Mouse (Mus musculus): ENCODE measurements around the gene H2-T24.
"Not testable (repeated sequence)": the region's sequence is repeated elsewhere in the genome, so short reads cannot be mapped to it uniquely, and the experiment has no call there.

H2-T24 gene

DNA sequence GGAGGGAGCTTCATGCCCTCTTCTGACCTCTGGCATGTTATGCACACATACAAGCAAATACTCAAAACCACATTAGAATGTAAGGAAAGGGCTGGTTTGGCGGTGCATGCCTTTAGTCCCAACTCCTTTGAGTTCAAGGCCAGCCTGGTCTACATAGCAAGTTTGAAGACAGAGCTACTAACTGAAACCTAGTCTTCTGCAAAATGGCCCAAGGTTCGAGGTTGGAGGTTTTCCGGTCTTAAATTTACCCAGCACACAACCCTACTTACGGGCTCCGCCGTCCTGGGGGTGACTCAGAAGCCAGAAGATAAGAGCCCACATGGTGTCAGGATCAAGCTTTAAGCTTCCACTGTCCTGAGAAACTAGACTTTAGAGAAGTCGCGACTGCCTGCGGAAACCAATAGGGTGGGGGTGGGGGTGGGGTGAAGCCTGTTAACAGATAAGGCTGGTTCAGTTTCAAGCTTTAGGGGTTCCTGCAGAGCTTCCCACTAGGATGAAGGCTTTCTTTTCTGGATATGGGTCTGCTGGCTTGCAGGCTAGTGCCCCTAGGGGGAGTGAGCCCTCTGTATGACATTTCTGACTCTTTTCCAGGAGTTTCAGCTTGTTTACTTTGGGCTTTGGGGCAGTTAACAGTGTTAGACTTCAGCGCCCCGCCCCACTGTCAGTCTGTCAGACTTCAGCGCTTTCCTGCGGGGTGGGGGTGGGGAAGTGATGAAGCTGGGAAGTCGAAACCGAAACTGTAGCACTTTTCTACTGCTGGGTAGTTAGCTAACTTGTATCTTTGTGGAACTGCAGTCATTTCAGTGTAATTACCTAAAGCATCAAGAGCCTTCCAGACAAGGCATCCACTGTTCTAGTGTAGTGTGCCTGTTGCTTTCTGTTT is at the start of gene H2-T24:
H2-T24 (minus strand) TSS at position 370 of the 883 bp plus-strand sequence.
- DNase-seq (ENCODE audit: inconsistent age in 2 of 2, low spot score in 1 of 2), result peak; percentile 79 to 93

DNA sequence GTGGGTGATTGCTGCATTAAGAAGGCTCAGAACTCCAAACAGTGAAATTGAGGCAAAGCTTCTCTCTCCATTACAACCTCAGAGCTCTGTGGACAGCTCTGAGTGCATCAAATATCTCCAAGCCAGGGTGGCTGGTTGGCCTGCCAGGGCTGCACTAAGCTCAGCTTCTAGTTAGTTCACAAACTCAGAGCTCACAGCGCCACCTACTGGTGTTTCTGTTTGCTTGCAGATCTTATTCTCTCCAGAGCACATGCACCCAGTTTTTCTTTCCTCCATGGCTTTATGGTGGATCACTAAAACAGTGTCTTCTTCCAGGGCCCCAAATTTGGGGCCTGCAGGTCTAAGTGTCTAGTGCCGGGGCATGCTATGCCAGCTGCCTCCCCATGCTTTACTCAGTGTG is 40.5 kb upstream of the H2-T24 start:
- peak; percentile 88 to 96 for DNase-seq (ENCODE audit: inconsistent age in 2 of 2, low spot score in 1 of 2)

DNA sequence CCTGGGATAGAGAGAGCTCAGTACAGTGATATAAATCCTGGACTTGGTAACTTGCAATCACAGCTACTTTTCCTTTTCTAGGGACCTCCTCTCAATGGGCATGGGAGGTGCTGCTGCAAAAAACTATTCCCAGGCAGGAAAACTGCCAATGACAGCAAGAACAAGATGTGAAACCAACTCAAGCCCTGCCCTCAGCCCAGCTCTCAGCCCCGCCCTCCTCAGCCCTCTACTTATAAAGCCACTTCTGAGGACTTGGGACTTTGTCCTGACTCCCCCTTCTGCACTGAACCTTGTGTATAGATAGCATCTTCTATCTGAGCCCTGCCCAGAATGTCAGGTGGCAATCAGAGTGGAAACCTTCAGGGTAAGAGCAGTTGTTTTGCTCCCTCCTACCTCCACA is 38.0 kb upstream of the H2-T24 start, which contains the start of gene Gm11127:
Gm11127 (minus strand) TSS at position 10 of the 400 bp plus-strand sequence.
- DNase-seq (ENCODE audit: inconsistent age in 2 of 2, low spot score in 1 of 2), result not testable (repeated sequence)

DNA sequence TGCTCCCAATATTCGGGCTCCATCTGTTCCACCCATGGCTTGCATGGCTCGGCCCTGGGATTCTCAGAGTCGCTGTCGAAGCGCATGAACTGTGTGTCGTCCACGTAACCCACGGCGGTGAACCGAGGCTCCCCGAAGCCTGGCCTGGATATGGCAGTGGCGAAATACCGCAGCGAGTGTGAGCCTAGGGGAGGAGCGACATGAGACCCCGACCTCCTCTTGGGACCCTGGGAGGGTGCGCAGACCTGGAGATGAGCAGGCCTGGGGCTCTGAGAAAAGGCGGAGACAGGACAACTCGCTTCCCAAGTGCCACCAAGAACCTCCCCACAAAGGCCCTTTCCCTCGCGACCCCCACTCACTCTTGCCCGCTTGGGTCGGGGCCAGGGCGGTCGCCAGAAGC is 37.6 kb upstream of the H2-T24 start:
- peak in 1 of 2 experiments; percentile 1 for DNase-seq (ENCODE audit: inconsistent age in 2 of 2, low spot score in 1 of 2)

DNA sequence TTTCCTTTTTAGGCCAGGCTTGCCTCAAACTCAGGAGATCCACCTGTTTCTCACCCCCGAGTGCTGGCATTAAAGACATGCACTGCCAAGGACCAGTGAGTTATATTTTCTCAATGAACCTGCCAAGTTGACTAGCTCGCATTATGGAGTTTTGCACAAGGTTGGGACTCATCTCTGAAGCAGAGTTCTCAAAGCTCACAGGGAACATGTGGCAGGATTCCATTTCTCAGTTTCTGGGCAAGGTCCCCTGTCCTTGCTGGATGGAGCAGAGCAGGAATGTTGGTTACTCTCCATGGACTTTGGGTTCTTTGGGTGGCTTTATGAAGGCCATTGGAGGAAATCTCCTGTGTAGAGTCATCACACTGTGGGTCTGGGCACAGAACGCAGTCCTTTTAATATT is 22.9 kb upstream of the H2-T24 start:
- no peak for DNase-seq (ENCODE audit: inconsistent age in 2 of 2, low spot score in 1 of 2)

DNA sequence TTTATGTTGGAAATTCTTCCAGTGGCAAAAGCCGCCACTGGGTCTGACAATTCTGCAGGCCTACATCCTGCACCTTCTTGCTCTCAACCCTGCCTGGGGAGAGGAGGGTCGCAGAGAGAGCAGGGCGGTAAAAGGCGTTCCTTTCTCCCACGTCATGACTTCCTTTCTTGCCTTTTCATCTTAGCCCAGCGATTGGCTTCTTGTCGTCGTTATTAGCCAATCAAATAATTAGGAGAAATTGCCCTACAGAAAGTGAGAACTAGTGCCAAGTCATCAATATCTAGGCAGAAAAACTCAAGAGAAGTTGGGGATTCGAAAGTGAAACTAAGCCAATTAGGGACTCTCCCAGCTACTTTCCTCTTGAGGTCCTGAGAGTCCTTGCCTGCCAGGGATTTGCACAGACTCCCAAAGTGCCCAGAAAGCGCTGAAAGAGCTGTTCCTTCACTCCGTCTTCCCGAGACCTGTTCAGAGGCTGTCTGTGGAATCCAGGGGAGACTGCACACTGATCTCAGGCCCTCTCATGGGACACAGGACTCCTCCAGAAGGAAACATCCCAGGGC is 22.3 kb upstream of the H2-T24 start, which contains the start of the genes H2-T22 and Gm6034:
H2-T22 (minus strand) TSS at position 138 of the 560 bp plus-strand sequence.
Gm6034 (plus strand) TSS at position 352 of the 560 bp plus-strand sequence.
- DNase-seq (ENCODE audit: inconsistent age in 2 of 2, low spot score in 1 of 2), result peak; percentile 85 to 95

DNA sequence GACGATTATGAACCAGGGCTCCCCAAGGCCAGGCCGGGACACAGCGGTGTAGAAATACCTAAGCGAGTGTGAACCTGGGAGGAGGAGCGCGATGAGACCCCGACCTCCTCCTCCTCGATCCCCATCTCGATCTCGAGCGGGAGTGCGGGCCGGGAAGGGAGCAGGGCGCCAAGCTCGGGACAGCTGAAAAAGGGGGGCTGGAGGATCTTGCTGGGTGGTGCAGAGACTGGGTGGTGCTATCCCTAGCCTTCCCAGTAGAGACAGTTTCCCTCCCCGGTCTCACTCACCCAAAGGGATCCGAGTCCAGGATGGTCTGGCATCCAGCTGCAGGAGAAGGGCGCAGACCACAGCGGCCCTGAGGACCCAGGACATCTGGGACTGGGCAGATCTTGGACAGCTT is 21.7 kb upstream of the H2-T24 start:
- DNase-seq (ENCODE audit: inconsistent age in 2 of 2, low spot score in 1 of 2), result peak; percentile 48 to 78

DNA sequence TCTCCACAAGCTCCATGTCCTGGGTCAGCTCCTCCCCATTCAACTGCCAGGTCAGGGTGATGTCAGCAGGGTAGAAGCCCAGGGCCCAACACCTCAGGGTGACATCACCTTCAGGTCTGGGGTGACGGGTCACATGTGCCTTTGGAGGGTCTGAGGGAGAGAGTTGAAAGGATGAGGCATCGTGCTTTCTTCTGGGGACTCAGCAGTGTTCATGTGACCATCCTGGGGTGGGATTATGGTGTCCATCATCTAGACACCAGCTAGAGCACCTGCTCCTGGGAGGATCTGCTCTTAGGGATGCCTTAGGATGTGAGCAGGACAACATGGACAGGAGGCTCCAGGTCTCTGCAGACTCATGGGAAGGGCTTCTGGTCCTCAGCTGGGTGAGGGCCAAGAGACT is 20.2 kb upstream of the H2-T24 start:
- DNase-seq (ENCODE audit: inconsistent age in 2 of 2, low spot score in 1 of 2), result not testable (repeated sequence)

DNA sequence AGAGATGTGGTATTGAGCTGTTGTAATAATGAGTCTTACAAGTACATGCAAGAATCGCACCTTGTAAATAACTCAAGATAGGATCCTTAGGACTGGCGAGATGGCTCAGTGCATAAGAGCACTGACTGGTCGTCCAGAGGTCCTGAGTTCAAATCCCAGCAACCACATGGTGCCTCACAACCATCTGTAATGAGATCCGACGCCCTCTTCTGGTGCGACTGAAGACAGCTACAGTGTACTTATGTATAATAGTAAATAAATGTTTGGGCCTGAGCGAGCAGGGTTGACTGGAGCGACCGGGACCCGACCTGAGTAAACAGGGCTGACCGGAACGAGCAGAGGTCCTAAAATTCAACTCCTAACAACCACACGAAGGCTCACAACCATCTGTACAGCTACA is 15.8 kb upstream of the H2-T24 start:
- not testable (repeated sequence) for DNase-seq (ENCODE audit: inconsistent age in 2 of 2, low spot score in 1 of 2)

DNA sequence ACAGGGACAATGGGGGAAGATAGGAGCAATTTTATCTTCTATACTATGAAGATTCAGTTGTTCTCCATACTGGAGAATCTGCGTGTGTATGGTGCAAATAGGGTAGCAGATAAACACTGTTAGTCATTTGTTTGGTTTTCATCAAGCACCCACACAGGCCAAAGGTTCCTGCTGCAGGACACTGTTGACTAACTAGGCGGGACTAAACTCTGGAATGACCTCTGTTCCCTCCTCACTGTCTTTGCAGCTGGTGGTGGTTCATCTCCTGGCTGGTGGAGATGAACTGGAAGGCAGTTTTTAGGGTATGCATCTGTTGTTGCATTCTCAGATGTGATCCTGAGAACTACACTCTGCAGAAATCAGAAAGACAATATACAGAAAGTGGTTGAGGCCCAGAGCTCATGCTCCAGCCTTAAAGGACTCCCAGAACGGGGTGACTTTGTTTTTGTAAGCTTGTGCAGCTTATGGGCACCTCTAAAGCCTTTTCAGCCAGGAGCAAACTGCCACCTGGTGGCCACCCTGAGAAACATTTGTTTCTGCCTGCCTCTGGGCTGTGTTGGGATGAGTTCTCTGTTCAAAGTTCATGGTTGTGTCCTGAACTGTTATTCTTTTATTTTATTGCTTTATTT is 14.8 kb upstream of the H2-T24 start:
- DNase-seq (ENCODE audit: inconsistent age in 2 of 2, low spot score in 1 of 2), result peak; percentile 71 to 86

DNA sequence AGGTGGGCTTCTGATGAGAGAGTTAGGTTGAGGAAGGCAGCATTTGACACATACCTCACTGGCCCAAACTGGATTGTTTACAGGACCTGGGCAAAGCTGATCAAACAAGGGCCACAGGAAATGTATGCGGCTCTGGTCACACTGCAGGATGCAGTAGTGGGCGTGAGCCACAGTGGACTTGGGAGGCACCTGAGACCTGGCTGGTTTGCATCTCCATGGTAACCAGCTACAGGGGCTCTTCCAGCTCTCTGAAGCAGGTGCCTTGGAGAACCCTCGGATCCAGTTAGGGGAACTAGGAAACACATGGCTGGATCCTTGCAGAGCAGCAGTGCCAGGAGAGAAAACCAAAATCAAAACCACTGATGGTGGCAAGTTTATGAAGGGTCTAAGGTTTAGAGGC is 14.2 kb upstream of the H2-T24 start:
- not testable (repeated sequence) for DNase-seq (ENCODE audit: inconsistent age in 2 of 2, low spot score in 1 of 2)

DNA sequence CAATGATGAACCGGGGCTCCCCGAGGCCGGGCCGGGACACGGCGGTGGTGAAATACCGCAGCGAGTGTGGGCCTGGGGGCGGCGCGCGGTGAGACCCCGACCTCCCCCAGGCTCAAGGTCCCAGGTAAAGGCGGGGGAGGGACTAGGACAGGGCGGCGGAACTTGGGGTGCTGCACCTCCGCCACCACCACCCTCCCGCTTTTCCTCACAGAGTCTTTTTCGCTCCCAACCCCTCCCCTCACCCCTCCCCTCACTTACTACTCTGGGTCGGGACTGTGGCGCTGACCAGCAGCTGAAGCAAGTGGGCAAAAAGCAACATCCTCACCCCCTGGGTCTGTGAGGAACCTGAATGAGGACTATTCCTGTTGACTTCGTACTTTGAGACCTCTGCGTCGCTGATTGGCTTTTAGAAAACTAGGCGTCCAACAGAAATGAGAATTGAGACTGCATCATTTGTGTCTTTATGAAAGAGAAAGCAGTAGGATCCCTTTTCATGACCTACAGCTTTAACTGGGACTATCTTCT is 12.1 kb upstream of the H2-T24 start, which contains the start of gene H2-T23:
H2-T23 (minus strand) TSS at position 505 of the 525 bp plus-strand sequence.
- peak; percentile 71 to 92 for DNase-seq (ENCODE audit: inconsistent age in 2 of 2, low spot score in 1 of 2)

DNA sequence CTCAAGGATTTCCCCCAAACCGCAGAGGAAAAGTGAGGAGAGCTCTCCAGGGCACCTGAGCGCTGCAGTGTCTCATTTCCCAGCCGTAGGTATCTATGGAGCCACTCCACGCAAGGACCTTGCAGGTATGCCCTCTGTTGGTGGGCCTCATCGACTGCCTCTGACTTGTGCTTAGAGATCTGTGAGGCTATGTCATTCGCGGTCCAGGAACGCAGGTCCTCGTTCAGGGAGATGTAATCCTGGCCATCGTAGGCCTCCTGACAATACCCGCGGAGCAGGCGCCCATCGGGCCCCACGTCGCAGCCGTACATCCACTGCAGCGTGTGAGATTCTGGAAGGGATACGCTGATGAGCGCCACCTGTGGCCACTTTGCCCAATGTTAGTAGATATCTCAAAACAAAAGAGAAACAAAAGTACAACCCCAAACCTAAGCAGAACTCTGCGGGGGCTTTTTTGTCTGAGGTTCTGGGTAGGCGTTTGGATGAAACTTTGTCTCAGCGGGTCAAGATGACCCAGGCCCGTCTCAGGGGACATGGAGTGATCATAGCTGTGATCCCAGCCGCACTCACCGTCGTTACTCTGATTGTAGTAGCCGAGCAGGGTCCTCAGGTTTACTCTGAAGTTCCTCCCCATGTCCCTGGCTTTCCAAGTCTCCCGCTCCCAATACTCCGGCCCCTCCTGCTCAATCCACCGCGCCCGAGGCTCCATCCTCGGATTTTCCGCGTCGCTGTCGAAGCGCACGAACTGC is 11.4 kb upstream of the H2-T24 start:
- peak; percentile 66 to 91 for DNase-seq (ENCODE audit: inconsistent age in 2 of 2, low spot score in 1 of 2)

DNA sequence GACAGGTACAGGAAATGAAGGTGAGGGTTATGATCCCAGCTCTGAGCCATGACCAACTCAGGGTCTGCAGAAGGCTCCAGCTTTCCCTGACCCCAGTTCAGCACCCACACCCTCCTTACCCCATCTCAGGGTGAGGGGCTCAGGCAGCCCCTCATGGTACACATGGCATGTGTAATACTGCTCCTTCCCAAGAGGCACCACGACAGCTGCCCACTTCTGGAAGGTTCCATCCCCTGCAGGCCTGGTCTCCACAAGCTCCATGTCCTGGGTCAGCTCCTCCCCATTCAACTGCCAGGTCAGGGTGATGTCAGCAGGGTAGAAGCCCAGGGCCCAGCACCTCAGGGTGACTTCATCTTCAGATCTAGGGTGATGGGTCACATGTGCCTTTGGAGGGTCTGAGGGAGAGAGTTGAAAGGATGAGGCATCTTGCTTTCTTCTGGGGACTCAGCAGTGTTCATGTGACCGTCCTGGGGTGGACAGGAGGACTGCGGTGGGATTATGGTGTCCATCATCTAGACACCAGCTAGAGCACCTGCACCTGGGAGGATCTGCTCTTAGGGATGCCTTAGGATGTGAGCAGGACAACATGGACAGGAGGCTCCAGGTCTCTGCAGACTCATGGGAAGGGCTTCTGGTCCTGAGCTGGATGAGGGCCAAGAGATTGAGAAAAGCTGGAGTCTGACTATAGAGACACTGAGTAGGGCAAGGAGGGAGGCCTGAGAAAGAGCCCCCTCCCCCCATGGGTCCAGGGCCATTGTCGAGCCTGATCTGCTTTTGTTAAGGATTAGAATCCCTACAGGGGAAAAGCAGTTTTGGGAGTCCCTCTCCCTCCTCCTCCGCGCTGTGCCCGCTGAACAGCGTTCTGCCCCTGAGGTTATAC is 10.6 kb upstream of the H2-T24 start:
- DNase-seq (ENCODE audit: inconsistent age in 2 of 2, low spot score in 1 of 2), result peak; percentile 38 to 43

DNA sequence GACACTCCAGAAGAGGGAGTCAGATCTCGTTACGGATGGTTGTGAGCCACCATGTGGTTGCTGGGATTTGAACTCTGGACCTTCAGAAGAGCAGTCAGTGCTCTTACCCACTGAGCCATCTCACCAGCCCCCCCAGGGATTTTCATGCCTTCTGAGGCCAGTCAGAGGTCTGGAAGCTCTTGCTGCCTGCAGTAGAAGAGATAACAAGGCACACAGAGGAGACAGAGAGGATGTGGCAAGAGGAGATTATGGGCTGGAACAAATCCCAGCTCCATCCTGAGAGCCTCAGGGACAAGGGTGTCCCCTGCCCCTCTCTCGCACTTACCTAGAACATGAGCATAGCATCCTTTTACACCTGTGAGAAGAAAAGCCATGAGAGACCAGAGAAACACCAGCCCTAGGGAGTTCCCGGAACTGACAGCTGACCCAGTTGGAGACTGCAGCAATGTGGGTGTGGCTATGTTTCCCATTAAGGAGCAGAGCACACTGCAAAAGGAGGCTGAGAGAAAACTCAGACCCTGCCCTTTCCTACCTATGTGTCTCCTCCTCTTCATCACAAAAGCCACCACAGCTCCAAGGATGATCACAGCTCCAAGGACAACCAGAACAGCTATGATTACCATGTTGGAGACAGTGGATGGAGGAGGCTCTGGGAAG is 9.8 kb upstream of the H2-T24 start:
- peak in 1 of 2 experiments; percentile 48 for DNase-seq (ENCODE audit: inconsistent age in 2 of 2, low spot score in 1 of 2)

DNA sequence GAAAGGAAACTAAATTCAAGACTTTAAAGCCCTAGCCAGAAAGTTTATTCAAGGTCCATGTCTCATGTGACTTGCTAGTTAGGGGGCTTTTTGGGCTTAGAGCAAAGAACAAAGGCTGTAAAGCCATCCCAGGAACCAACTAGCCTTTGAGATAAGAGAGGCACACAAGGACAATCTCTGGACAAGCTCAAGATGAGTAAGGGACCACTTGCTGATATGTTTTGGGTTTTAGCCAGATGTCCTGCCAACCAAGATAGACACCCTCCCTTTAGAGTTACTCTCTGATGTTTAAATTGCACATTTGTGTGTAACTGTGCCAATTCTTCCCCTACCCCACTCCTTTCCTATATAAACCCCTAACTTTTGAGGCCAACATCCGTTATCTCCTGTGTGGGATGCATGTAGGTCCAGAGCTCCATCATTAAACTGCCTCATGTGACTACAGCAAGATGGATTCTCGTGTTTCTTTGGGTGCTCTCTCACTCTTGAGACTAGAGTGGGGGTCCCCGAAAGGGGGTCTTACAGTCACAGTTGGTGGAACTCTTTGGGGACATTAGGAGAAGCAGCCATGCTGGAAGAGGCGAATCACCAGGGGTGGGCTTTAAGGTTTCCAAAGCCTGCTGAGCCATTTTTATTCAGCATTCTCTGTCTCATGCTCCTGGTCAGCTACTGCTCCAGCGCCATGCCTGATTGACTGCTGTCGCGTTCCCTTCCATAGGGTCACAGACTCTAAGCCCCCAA is 8.7 kb upstream of the H2-T24 start:
- DNase-seq (ENCODE audit: inconsistent age in 2 of 2, low spot score in 1 of 2), result no peak

DNA sequence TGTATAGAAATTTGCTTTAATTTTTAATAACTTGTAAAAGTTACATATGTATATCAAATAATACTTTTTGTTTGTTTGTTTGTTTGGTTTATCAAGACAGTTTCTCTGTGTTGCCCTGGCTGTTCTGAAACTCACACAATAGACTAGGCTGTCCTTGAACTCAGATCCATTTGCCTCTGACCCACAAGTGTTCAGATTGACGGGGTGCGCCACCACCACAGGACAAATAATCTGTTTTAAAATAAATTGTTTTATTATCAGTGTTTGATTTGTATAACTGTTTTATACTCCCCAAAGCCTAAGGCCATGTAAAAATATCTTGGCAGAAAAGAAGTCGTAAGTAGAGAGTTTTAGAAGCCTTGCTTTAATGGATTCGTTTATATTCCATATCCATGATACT is 7.3 kb upstream of the H2-T24 start:
- DNase-seq (ENCODE audit: inconsistent age in 2 of 2, low spot score in 1 of 2), result no peak

DNA sequence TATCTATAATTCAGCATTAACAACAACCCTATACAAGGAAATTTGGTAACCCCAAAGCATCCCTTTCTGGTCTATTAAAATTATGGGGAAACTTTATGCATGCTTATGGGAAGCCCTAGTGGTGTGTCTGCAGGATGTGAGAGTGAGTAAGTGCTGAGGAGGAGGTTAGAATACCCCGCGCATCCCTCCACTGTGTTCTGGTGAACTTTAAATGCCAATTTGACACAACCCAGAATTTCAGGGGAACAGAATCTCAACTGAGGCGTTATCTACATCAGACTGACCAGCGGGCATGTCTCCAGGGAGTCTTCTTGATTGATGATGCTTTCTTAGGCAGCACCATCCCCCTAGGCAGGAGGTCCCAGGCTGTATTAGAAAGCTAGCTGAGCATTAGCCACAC is 5.5 kb upstream of the H2-T24 start:
- no peak for DNase-seq (ENCODE audit: inconsistent age in 2 of 2, low spot score in 1 of 2)

Measured in adrenal gland, adult (tissue).